Mouse (Mus musculus): ENCODE results near the gene Zfpl1. TPM values are rescaled to one million over a fixed set of nuclear protein-coding genes. Genes with fewer than 3 reads are reported as not detected.

Zfpl1 gene
- polyA plus RNA-seq (2012), result 69.2 and 77.1 TPM in 2 replicates

DNA sequence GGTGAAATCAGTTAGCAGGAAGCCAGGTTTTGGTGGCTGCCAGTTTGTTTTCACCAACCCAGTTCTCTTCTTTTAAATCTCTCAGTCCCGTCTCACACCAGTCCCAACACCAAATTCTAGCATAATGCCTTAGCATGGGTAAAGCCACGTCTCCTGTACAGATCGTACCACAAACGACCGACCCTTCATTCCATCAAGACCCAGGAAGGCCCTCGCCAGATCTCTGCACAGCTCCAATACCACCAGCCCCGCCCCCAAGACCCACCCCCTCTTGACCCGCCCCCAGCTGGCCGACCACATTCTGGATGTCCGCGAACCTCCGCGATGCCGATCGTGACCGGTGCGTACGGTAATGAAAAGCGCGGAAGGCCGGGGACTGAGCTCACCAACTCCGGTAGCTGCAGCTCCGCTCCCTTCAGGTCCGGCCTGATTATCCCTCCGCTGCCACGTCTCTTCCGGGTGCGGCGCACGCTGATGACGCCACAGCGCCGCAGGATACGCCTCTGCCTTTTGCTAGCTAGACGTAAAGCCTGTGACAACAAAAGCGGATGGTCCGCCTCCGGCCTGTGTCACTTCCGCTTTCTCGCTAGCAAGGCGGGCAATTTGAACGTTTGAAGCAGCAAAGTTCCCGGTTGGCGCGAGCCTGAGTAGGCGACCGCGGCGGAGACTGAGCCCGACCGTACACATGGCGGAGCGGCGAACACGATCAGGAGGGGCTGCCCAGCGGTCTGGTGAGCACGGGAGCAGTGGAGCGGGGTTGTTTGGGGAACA lies at the start of gene Zfpl1, which contains the start of gene Cdca5:
Zfpl1 (minus strand) TSS at position 479 of the 771 bp plus-strand sequence.
Cdca5 (plus strand) TSS at position 506 of the 771 bp plus-strand sequence.

GRCm38 (mm10) chr19:6127760-6128341 lies 43.1 kb upstream of the Zfpl1 start, which contains the start of gene Snx15:
TSS of gene Snx15 (minus strand) at chr19:6128304.

DNA sequence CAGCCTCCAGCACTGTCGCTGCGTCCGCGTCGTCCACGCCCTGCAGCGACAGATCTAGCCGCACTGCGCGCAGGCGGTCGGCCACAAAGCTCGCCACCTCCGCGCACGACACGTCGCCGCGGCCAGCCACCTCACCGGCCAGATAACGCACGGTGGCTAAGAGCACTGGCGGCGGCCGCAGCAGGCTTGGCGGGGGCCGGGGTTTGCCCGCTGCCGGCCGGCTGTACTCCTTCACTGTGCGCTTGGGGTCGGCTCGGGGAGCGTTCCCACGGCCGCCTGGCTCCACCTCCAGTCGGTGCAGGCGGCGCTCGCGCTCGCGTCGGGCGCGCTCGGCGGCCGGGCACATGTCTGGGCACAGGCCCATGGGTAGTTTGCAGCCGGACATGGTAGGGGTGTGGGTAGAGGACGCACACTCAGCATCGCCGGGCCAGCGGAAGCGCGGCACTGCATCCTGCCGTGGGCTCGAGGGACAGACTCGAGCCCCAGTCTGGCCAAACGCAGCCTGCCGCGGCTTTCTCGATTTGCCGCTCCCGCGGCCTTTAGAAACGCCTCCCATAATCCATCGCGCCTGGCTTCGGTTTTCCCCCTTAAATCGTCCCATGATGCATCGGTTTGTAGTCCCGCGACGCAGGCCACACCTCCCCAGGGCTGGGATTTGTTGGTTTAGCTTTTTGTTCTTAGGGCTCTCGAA lies 33.4 kb upstream of the Zfpl1 start, which contains the start of gene Sac3d1:
Sac3d1 (minus strand) TSS at position 665 of the 691 bp plus-strand sequence.

DNA sequence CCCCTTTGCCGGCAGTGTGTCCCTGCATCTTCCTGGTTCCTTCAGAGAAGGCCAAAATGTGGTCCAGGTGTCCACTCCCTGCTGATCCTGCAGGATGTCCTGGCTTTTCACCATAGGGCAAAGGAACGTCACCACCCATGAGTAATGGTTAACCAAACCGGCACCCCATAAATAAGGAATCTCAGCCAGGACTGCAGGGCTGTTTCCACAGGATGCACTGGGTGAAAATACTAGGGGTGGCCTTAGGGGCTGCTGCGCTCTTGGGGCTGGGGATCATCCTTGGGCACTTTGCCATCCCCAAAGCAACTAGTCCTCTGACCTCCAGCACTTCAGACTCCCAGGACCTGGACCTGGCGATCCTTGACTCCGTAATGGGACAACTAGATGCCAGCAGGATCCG lies 20.8 kb upstream of the Zfpl1 start, which contains the start of gene Naaladl1:
Naaladl1 (plus strand) TSS at position 197 of the 400 bp plus-strand sequence.

DNA sequence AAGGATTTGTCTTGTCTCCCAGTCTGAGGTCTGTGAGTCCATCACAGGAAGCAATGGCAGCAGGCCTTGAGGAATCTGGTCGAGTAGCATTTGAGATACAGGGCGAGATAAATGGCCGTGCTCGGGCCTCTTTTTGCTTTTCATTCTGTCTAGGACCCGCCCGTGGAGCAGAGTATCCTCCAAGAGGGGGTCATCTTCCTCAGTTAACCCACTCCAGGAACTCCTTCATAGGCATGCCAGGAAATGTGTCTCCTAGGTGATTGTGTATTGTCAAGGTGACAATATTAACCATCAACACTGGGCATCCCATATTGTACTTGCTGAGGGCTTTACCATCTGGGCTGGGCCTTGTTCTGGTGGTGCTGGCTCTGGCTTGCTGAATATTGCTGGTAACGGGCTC lies 9.4 kb upstream of the Zfpl1 start, which contains the start of gene AC131692.1:
AC131692.1 (plus strand) TSS at position 301 of the 400 bp plus-strand sequence.

DNA sequence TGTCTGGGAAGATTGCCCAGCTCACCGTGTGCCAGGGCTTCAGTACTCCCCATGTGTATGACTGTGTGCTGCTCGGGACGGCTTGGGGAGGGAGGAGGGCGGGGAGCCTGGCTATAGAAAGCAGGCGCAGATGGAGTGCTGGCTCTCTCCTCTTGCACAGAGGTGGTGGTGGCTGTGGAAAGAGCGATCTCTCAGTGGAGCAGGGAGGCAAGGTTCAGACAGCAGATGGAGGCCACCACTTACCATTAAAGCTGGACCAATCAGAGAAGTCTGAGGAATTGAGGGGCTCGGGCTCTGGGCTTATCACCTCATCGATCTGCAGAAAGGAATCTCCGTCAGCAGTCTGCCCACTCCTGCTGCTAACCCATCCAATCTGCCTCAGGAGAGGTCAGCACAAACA lies 2.6 kb downstream of the Zfpl1 start, which contains the start of gene Gm28374:
Gm28374 (minus strand) TSS at position 101 of the 400 bp plus-strand sequence.

GRCm38 (mm10) chr19:6079983-6080480 lies 4.7 kb downstream of the Zfpl1 start, which contains the start of gene Tmem262:
TSS of gene Tmem262 (plus strand) at chr19:6080033.

DNA sequence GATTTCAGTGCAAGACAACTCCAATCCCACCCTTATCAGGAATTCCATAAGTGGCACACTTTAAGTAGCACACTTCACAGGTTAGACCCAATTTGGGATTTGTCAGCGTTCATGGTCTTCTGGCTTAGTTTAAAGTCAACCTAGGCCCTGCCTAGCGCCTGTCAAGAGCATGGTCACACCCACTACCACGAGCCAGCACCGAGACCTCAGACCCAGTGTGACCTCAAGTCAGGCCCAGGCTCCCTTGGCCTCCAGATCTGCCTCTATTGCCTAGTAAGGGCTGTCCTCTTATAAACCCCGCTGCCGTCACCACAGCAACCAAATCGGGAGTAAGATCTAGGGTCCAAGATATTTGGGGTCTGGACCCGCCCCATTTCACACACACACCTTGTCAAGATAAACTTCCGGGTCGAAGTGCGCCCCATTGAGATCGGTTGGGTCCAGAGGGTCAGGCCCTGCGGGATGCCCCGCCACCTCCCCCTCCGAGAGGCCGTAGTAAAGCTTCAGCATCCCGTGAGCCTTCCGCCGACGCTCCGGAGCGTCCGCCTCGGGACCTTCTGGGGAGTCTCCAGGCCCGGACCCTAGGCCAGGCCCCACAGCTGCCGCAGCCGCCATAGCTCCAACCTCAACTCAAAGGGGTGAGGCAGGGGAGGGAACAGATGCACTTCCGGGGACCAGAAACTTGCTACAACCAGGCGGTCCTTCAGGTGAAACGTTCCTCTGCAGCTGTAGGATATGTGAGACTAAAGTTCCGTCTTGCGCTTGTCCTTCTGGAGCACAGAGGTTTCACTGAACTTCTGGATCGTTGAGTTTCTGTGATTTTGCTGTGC lies 8.0 kb downstream of the Zfpl1 start, which contains the start of gene Vps51:
Vps51 (minus strand) TSS at position 668 of the 830 bp plus-strand sequence.

GRCm38 (mm10) chr19:6067724-6068415 lies 16.9 kb downstream of the Zfpl1 start, which contains the start of gene Tm7sf2:
TSS of gene Tm7sf2 (minus strand) at chr19:6068373.

DNA sequence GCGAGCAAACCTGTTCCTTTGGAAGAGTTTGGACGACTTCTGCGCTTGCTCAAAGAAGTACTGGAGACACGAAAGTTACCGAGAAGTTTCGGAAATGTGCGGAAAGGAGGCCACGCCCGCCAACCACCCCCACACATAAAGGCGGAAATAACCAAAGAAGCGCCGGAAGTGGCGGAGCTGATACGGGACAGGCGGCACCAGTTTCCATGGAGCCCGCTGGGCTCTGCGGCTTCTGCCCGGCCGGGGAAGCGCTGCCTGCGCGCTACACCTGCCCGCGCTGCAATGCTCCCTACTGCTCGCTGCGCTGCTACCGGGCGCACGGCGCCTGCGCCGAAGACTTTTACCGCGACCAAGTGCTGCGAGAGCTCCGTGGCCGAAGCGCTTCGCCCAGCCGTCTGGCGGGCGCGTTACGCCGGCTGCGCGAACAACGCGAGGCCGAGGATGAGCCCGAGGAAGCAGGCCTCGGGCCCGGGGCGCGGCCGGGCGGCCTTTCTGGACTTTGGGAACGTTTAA lies 23.7 kb downstream of the Zfpl1 start, which contains the start of gene Znhit2:
Znhit2 (plus strand) TSS at position 172 of the 513 bp plus-strand sequence.

GRCm38 (mm10) chr19:6057313-6058096 lies 27.3 kb downstream of the Zfpl1 start, which contains the start of the genes Mrpl49 and Fau:
TSS of gene Mrpl49 (minus strand) at chr19:6057785.
TSS of gene Fau (plus strand) at chr19:6057844.

DNA sequence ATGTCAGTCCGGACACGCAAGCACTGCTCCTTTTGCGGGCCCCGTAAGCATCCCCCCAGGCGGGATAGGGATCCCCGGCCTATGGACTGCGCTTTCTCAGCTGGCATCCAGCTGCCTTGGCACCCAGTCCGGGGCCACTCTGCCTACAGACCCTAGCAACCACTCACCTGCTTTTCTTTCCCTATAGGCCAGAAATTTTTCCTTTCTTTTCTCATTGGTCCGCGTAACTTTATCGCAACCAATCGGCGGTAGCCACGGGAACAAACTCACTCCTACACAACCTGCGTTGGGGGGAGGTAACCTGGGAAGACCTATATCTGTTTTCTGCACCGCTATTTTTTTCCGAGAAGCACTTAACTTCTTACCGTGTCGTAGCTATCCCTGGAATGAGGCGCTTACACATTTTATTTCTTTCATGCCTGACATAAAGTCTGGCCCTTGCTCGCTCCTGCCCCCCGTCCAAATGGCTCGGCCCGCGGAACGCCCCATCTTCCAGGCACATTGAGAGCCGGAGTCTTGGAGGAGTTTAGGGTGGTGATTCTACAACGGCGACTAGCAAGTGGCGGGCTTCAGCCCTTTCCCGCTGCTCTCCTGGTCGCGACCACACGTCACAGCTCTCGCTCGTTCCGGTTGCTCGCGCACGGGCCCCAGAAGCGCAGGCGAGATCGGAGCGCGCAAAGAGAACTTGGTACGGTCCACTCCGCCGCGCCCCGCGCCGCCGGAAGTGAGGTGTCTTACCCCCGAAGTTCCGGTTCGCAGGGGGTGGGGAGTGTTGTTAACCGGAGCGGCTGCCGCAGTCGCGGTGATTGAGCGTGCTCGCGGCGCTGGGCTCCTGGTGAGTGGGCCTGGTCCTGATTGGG lies 38.2 kb downstream of the Zfpl1 start, which contains the start of gene Syvn1:
Syvn1 (plus strand) TSS at position 283 of the 860 bp plus-strand sequence.

Other genes starting within 250 kb of the Zfpl1 start
- gene Frmd8, start 209.7 kb downstream of the Zfpl1 start, polyA plus RNA-seq (2012), result 27.8 and 28.3 TPM in 2 replicates
- gene Slc25a45, start 207.1 kb downstream of the Zfpl1 start, polyA plus RNA-seq (2012), result 8.4 and 9.5 TPM in 2 replicates
- 0.84 and 1.3 TPM in 2 replicates for gene Tigd3, start 190.8 kb downstream of the Zfpl1 start, polyA plus RNA-seq (2012)
- gene Dpf2, start 171.9 kb downstream of the Zfpl1 start, polyA plus RNA-seq (2012), result 48.2 and 61.9 TPM in 2 replicates
- gene Cdc42ep2, start 160.1 kb downstream of the Zfpl1 start, polyA plus RNA-seq (2012), result 0.10 and 0.20 TPM in 2 replicates
- gene Pola2, start 120.8 kb downstream of the Zfpl1 start, polyA plus RNA-seq (2012), result 41.2 and 48.3 TPM in 2 replicates
- gene Slc22a20, start 98.8 kb downstream of the Zfpl1 start, polyA plus RNA-seq (2012), result not detected in 2 replicates
- 105 and 106 TPM in 2 replicates for gene Capn1, start 69.1 kb downstream of the Zfpl1 start, polyA plus RNA-seq (2012)
- 167 and 179 TPM in 2 replicates for gene Syvn1, start 38.4 kb downstream of the Zfpl1 start, polyA plus RNA-seq (2012)
- gene Mrpl49, start 27.2 kb downstream of the Zfpl1 start, polyA plus RNA-seq (2012), result 22.3 and 22.4 TPM in 2 replicates
- 4,552 and 5,111 TPM in 2 replicates for gene Fau, start 27.1 kb downstream of the Zfpl1 start, polyA plus RNA-seq (2012)
- gene Znhit2, start 23.8 kb downstream of the Zfpl1 start, polyA plus RNA-seq (2012), result 62.2 and 69.2 TPM in 2 replicates
- gene Tm7sf2, start 16.6 kb downstream of the Zfpl1 start, polyA plus RNA-seq (2012), result 10.4 and 10.7 TPM in 2 replicates
- 42.3 and 58.6 TPM in 2 replicates for gene Vps51, start 7.7 kb downstream of the Zfpl1 start, polyA plus RNA-seq (2012)
- gene Tmem262, start 4.9 kb downstream of the Zfpl1 start, polyA plus RNA-seq (2012), result not detected in 2 replicates
- 0.47 and 1.4 TPM in 2 replicates for gene Gm28374, start 2.7 kb downstream of the Zfpl1 start, polyA plus RNA-seq (2012)
- 10.9 and 13.6 TPM in 2 replicates for gene Cdca5, start within 50 bp of the Zfpl1 start, polyA plus RNA-seq (2012)
- 2.3 and 3.3 TPM in 2 replicates for gene AC131692.1, start 9.5 kb upstream of the Zfpl1 start, polyA plus RNA-seq (2012)
- 0.07 and 0.37 TPM in 2 replicates for gene Naaladl1, start 20.8 kb upstream of the Zfpl1 start, polyA plus RNA-seq (2012)
- gene Sac3d1, start 33.7 kb upstream of the Zfpl1 start, polyA plus RNA-seq (2012), result 57.7 and 61.3 TPM in 2 replicates
- 117 and 133 TPM in 2 replicates for gene Snx15, start 43.3 kb upstream of the Zfpl1 start, polyA plus RNA-seq (2012)
- gene Batf2, start 56.0 kb upstream of the Zfpl1 start, polyA plus RNA-seq (2012), result 0.92 and 1.5 TPM in 2 replicates
- gene Arl2, start 56.6 kb upstream of the Zfpl1 start, polyA plus RNA-seq (2012), result 54.7 and 67.6 TPM in 2 replicates
- gene Majin, start 99.4 kb upstream of the Zfpl1 start, polyA plus RNA-seq (2012), result not detected in 2 replicates
- not detected in 2 replicates for gene Gpha2, start 141.4 kb upstream of the Zfpl1 start, polyA plus RNA-seq (2012)
- gene Ppp2r5b, start 150.9 kb upstream of the Zfpl1 start, polyA plus RNA-seq (2012), result 17.7 and 17.9 TPM in 2 replicates
- 78.6 and 105 TPM in 2 replicates for gene Atg2a, start 156.7 kb upstream of the Zfpl1 start, polyA plus RNA-seq (2012)
- 158 and 171 TPM in 2 replicates for gene Ehd1, start 191.8 kb upstream of the Zfpl1 start, polyA plus RNA-seq (2012)
- 17.3 and 21.8 TPM in 2 replicates for gene Cdc42bpg, start 221.5 kb upstream of the Zfpl1 start, polyA plus RNA-seq (2012)

All from megakaryocyte-erythroid progenitor cell, adult 5 weeks (primary cell).